Mouse (Mus musculus): ENCODE data around the gene Exoc3l. TPM values are rescaled to one million over a fixed set of nuclear protein-coding genes. Genes with fewer than 3 reads are reported as not detected.
A peak's percentile ranks its signal among the peaks of the same experiment; 100 is the strongest.

The Exoc3l gene
- 14.6 and 14.9 TPM in 2 replicates for polyA plus RNA-seq (2015; fragmentation: Nextera tagmentation; extraction: Ambion mirVana)

GRCm38 (mm10) chr8:105295895-105296573 lies at the start of gene Exoc3l:
TSS of gene Exoc3l (minus strand) at chr8:105296101.
- Histone ChIP-seq H3K9ac (ENCODE audit: low read length) (peak within 1 kb of the TSS; percentile 92), H3K36me3 (ENCODE audit: control insufficient read depth, insufficient read depth) (peaks cover 17% of the 10 kb centered on the region), H3K4me2 (ENCODE audit: low read depth, low read length) (peak within 1 kb of the TSS; percentile 98), H3K4me1 (ENCODE audit: control insufficient read depth, insufficient read depth, low read length) (peaks cover 19% of the 10 kb centered on the region), H3K9me3 (replicated peaks; ENCODE audit: control insufficient read depth, low read length) (no peaks in the 10 kb centered on the region), H3K4me3 (ENCODE audit: low read length) (peak within 1 kb of the TSS; percentile 89), H3K27me3 (ENCODE audit: control insufficient read depth, insufficient read depth, low read length) (no peaks in the 10 kb centered on the region), H3K27ac (ENCODE audit: low read length) (peak within 1 kb of the TSS; percentile 79)
- no peak for ATAC-seq (replicated peaks; ENCODE audit: extremely low read depth, insufficient read depth, low FRiP score)
- WGBS, result 38% methylated on average over 11 of the region's 11 CpGs

DNA sequence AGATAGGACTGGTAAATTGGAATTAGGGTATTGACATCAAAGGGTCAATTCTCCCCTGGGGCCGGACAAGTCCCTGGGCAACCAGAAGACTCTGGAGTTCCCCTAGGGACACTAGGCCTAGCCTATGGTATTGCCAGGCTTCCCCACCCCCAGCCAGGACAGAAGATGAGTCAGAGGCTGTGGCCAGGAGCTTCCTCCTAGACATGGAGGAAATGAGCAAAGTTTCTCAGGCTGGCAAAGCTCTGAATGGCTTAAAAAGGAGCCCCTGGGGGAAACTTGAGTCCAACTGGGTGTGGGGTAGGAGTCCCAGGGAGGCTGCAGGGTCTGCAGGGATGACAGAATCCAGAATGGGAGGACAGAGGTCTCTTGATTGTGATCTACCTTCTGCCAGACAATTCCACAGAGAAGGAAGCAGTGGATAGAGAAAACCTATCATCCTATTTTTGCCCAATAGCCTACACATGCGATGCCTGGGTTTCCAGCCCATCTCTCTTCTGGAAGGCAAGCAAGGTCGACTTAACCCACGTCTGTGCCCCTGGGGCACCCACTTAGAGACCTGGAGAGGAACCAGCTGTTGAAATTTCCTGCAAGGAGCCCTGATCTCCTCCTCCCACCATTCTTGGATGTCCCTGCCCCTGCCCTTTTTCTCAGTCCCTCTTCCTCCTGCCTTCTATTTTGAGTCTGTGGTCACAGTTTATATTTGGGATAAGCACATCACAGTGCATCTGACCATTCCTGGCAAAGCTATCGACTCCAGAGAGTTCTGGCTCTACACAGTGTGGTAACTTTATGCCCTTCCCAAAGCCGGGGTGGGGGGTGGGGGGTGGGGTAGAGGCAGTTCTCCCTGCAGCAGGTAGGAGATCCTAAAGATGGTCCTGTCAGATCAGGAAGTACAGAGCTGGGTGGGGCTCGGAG lies 49.4 kb upstream of the Exoc3l start:
- Histone ChIP-seq H3K27ac (ENCODE audit: low read length) (peak overlapping the region; percentile 92), H3K9me3 (replicated peaks; ENCODE audit: control insufficient read depth, low read length) (no peaks in the 10 kb centered on the region), H3K27me3 (ENCODE audit: control insufficient read depth, insufficient read depth, low read length) (no peaks in the 10 kb centered on the region), H3K9ac (ENCODE audit: low read length) (peak overlapping the region; percentile 53), H3K4me3 (ENCODE audit: low read length) (no peak overlapping the region; the same call in 1 of the 2 replicates), H3K4me2 (ENCODE audit: low read depth, low read length) (peak overlapping the region; percentile 87), H3K4me1 (ENCODE audit: control insufficient read depth, insufficient read depth, low read length) (peaks cover 47% of the 10 kb centered on the region), H3K36me3 (ENCODE audit: control insufficient read depth, insufficient read depth) (no peaks in the 10 kb centered on the region)
- no peak for ATAC-seq (replicated peaks; ENCODE audit: extremely low read depth, insufficient read depth, low FRiP score)
- WGBS, result 40% methylated on average over 7 of the region's 7 CpGs

DNA sequence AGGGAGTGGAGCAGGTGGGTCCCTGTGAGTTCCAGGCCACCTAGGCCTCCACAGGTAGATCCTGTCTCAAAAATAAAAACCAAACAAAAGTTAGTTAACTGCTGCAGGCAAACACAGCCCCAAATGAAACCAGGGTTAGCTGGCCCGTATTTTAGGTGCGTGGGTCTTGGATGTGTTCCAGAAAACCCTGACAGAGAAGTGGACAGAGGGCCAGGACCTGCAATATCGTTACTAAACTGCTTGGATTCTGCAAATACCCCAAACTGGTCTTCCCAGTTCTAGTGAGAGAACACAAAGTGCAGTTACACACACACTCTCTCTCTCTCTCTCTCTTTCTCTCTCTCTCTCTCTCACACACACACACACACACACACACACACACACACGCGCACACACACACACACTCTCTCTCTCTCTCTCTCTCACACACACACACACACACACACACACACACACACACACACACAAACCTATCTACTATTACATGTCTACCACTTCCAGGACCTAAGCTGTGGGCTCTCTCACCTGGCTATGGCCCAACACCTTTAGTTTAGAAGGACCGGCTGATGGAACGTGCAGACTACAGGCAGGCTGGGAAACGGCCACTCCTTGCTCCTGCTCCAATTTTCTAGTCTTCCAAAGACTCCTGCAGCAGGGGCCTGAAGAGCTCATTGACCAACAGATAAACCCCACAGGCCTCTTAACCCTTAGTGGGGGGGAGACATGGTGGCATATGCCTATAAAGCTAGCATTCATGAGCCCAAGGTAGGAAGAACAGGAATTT lies 48.1 kb upstream of the Exoc3l start:
- 46% methylated on average over 8 of the region's 8 CpGs for WGBS
- H3K4me2 ChIP-seq (ENCODE audit: low read depth, low read length), result peak overlapping the region; percentile 14; the same call in 1 of the 2 replicates
- H3K27ac ChIP-seq (ENCODE audit: low read length), result no peak overlapping the region
- no peaks in the 10 kb centered on the region for H3K36me3 ChIP-seq (ENCODE audit: control insufficient read depth, insufficient read depth)
- H3K27me3 ChIP-seq (ENCODE audit: control insufficient read depth, insufficient read depth, low read length), result no peaks in the 10 kb centered on the region
- H3K9ac ChIP-seq (ENCODE audit: low read length), result no peak overlapping the region
- H3K9me3 ChIP-seq (replicated peaks; ENCODE audit: control insufficient read depth, low read length), result no peaks in the 10 kb centered on the region
- H3K4me1 ChIP-seq (ENCODE audit: control insufficient read depth, insufficient read depth, low read length), result peaks cover 50% of the 10 kb centered on the region
- no peak for ATAC-seq (replicated peaks; ENCODE audit: extremely low read depth, insufficient read depth, low FRiP score)
- no peak overlapping the region for H3K4me3 ChIP-seq (ENCODE audit: low read length)

- no peak overlapping the region for H3K4me3 ChIP-seq (ENCODE audit: low read length)
- no peak for ATAC-seq (replicated peaks; ENCODE audit: extremely low read depth, insufficient read depth, low FRiP score)
- H3K27me3 ChIP-seq (ENCODE audit: control insufficient read depth, insufficient read depth, low read length), result no peaks in the 10 kb centered on the region
- no peak overlapping the region for H3K27ac ChIP-seq (ENCODE audit: low read length)
- no peaks in the 10 kb centered on the region for H3K36me3 ChIP-seq (ENCODE audit: control insufficient read depth, insufficient read depth)
- H3K9me3 ChIP-seq (replicated peaks; ENCODE audit: control insufficient read depth, low read length), result no peaks in the 10 kb centered on the region
- H3K9ac ChIP-seq (ENCODE audit: low read length), result no peak overlapping the region
- H3K4me2 ChIP-seq (ENCODE audit: low read depth, low read length), result no peak overlapping the region
- WGBS, result 66% methylated on average over 4 of the region's 4 CpGs
- H3K4me1 ChIP-seq (ENCODE audit: control insufficient read depth, insufficient read depth, low read length), result peaks cover 54% of the 10 kb centered on the region
These were observed 46.9 kb upstream of the Exoc3l start for GRCm38 (mm10) chr8:105342768-105343167.

- H3K4me2 ChIP-seq (ENCODE audit: low read depth, low read length), result no peak overlapping the region
These were observed 45.5 kb upstream of the Exoc3l start for GRCm38 (mm10) chr8:105341399-105341798.

GRCm38 (mm10) chr8:105339886-105340635 lies 44.2 kb upstream of the Exoc3l start:
- H3K4me1 ChIP-seq (ENCODE audit: control insufficient read depth, insufficient read depth, low read length), result peaks cover 37% of the 10 kb centered on the region

More at GRCm38 (mm10) chr8:105341399-105341798, 45.5 kb upstream of the Exoc3l start:
- no peaks in the 10 kb centered on the region for H3K27me3 ChIP-seq (ENCODE audit: control insufficient read depth, insufficient read depth, low read length)
- H3K4me3 ChIP-seq (ENCODE audit: low read length), result no peak overlapping the region
- H3K9me3 ChIP-seq (replicated peaks; ENCODE audit: control insufficient read depth, low read length), result no peaks in the 10 kb centered on the region
- peak overlapping the region; percentile 30 for H3K27ac ChIP-seq (ENCODE audit: low read length)
- H3K4me1 ChIP-seq (ENCODE audit: control insufficient read depth, insufficient read depth, low read length), result peaks cover 50% of the 10 kb centered on the region
- H3K36me3 ChIP-seq (ENCODE audit: control insufficient read depth, insufficient read depth), result peaks cover 8% of the 10 kb centered on the region
- ATAC-seq (replicated peaks; ENCODE audit: extremely low read depth, insufficient read depth, low FRiP score), result no peak
- WGBS, result 22% methylated on average over 8 of the region's 8 CpGs
- no peak overlapping the region for H3K9ac ChIP-seq (ENCODE audit: low read length)

GRCm38 (mm10) chr8:105338992-105339391 lies 43.1 kb upstream of the Exoc3l start:
- 15% methylated on average over 4 of the region's 4 CpGs for WGBS
- peaks cover 27% of the 10 kb centered on the region for H3K4me1 ChIP-seq (ENCODE audit: control insufficient read depth, insufficient read depth, low read length)
- no peak overlapping the region for H3K4me3 ChIP-seq (ENCODE audit: low read length)
- H3K4me2 ChIP-seq (ENCODE audit: low read depth, low read length), result no peak overlapping the region
- H3K27ac ChIP-seq (ENCODE audit: low read length), result peak overlapping the region; percentile 46; the same call in 1 of the 2 replicates
- H3K27me3 ChIP-seq (ENCODE audit: control insufficient read depth, insufficient read depth, low read length), result no peaks in the 10 kb centered on the region
- 0 out of 2 replicates have a peak overlapping the region, but pooled peaks have one; percentile 13 for H3K9ac ChIP-seq (ENCODE audit: low read length)
- ATAC-seq (replicated peaks; ENCODE audit: extremely low read depth, insufficient read depth, low FRiP score), result no peak
- peaks cover 29% of the 10 kb centered on the region for H3K36me3 ChIP-seq (ENCODE audit: control insufficient read depth, insufficient read depth)
- H3K9me3 ChIP-seq (replicated peaks; ENCODE audit: control insufficient read depth, low read length), result no peaks in the 10 kb centered on the region

More at GRCm38 (mm10) chr8:105339886-105340635, 44.2 kb upstream of the Exoc3l start:
- 42% methylated on average over 6 of the region's 6 CpGs for WGBS
- no peaks in the 10 kb centered on the region for H3K27me3 ChIP-seq (ENCODE audit: control insufficient read depth, insufficient read depth, low read length)
- H3K9me3 ChIP-seq (replicated peaks; ENCODE audit: control insufficient read depth, low read length), result no peaks in the 10 kb centered on the region
- ATAC-seq (replicated peaks; ENCODE audit: extremely low read depth, insufficient read depth, low FRiP score), result 0 out of 2 replicates have a peak, but pooled peaks have one; percentile 15
- no peak overlapping the region for H3K4me3 ChIP-seq (ENCODE audit: low read length)
- H3K36me3 ChIP-seq (ENCODE audit: control insufficient read depth, insufficient read depth), result peaks cover 19% of the 10 kb centered on the region
- peak overlapping the region; percentile 38 for H3K27ac ChIP-seq (ENCODE audit: low read length)
- H3K4me2 ChIP-seq (ENCODE audit: low read depth, low read length), result 0 out of 2 replicates have a peak overlapping the region, but pooled peaks have one; percentile 7
- no peak overlapping the region for H3K9ac ChIP-seq (ENCODE audit: low read length)
